Mouse (Mus musculus): ENCODE measurements at regions not wholly inside any gene's neighbourhood (a gene's known extent, or its start where the extent isn't known, plus 50 kb on each side); places are given as distances from the start of the nearest gene placed in this dataset.

DNA sequence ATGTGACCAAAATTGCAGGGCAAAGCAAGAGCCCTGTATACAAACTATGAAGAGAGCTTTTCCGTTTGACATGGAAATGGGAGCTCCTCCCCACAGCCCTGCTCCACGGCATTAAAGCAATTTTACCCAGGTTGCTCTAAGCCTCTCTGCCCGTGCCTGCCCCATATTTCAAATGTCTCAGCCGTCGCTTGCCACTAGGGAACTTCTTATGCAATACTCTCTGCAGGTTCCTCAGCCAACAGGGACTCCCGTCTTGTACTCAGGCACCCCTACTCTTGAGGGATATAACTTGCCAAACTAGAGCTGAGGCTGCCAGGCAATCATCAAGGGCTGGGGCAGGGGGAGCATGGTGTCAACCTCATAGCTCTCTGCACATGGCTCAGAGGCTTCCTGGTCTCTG, 145.1 kb downstream of the Cdh26 start:
- Histone ChIP-seq H3K27me3 (ENCODE audit: control insufficient read depth, insufficient read depth, low read length) (no peaks in the 10 kb centered on the region), H3K36me3 (ENCODE audit: control insufficient read depth, insufficient read depth, low read length) (no peaks in the 10 kb centered on the region), H3K4me3 (ENCODE audit: control insufficient read depth, low read depth, low read length) (no peak overlapping the region), H3K4me1 (ENCODE audit: control insufficient read depth, insufficient read depth, low read length) (no peaks in the 10 kb centered on the region), H3K27ac (ENCODE audit: control insufficient read depth, insufficient read depth, low read depth, low read length) (no peak overlapping the region)
- TF ChIP-seq CTCF (IDR thresholded peaks at IDR 0.05; ENCODE audit: control insufficient read depth, insufficient read depth, insufficient replicate concordance, low read depth, low read length) (no peak), POLR2A (IDR thresholded peaks at IDR 0.05; ENCODE audit: control insufficient read depth, low read depth, low read length) (no peak)

DNA sequence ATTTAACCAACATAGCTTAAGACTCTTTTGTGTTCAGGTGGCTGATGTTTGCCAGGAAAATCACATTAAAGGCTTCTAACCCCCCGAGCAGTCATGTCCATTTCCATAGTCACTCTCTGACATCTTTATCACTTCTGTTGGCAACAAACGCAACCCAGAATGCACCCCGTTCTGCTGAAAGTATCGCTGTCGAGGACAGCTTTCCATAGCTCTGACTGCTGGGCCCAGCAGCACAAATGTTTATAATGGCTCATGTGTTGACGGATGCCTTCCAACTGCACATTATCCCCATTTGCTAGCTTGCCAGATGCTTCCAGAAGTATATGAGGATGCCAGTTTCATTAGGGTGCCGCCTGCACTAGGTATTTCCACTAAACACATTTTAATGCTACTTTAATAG, 145.7 kb downstream of the Cdh26 start:
- TF ChIP-seq CTCF (IDR thresholded peaks at IDR 0.05; ENCODE audit: control insufficient read depth, insufficient read depth, insufficient replicate concordance, low read depth, low read length) (no peak), POLR2A (IDR thresholded peaks at IDR 0.05; ENCODE audit: control insufficient read depth, low read depth, low read length) (no peak)
- Histone ChIP-seq H3K36me3 (ENCODE audit: control insufficient read depth, insufficient read depth, low read length) (no peaks in the 10 kb centered on the region), H3K27me3 (ENCODE audit: control insufficient read depth, insufficient read depth, low read length) (no peaks in the 10 kb centered on the region), H3K4me1 (ENCODE audit: control insufficient read depth, insufficient read depth, low read length) (no peaks in the 10 kb centered on the region), H3K27ac (ENCODE audit: control insufficient read depth, insufficient read depth, low read depth, low read length) (no peak overlapping the region), H3K4me3 (ENCODE audit: control insufficient read depth, low read depth, low read length) (no peak overlapping the region)

DNA sequence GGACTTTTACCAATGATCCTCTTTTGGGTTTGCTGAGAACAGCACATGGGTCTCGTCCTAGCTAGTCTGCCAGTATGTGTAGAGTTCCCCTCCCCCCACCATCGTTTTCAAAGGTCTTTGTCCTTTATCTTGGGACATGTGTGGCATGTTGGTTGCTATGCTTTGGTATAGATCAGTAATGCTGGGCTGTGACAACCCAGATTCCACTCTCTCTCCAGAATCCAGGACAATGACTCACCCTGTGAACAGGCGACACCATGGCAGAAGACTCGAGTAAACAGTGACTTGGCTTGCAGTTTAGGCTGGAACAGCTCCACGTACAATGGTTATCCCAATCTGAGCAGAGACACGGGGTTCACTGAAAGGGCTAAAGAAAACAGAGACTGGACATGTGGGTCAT, 149.2 kb downstream of the Cdh26 start:
- Histone ChIP-seq H3K4me1 (ENCODE audit: control insufficient read depth, insufficient read depth, low read length) (no peaks in the 10 kb centered on the region), H3K36me3 (ENCODE audit: control insufficient read depth, insufficient read depth, low read length) (no peaks in the 10 kb centered on the region), H3K27me3 (ENCODE audit: control insufficient read depth, insufficient read depth, low read length) (no peaks in the 10 kb centered on the region), H3K27ac (ENCODE audit: control insufficient read depth, insufficient read depth, low read depth, low read length) (no peak overlapping the region), H3K4me3 (ENCODE audit: control insufficient read depth, low read depth, low read length) (no peak overlapping the region)
- TF ChIP-seq CTCF (IDR thresholded peaks at IDR 0.05; ENCODE audit: control insufficient read depth, insufficient read depth, insufficient replicate concordance, low read depth, low read length) = no peak
- no peak for TF ChIP-seq POLR2A (IDR thresholded peaks at IDR 0.05; ENCODE audit: control insufficient read depth, low read depth, low read length)

DNA sequence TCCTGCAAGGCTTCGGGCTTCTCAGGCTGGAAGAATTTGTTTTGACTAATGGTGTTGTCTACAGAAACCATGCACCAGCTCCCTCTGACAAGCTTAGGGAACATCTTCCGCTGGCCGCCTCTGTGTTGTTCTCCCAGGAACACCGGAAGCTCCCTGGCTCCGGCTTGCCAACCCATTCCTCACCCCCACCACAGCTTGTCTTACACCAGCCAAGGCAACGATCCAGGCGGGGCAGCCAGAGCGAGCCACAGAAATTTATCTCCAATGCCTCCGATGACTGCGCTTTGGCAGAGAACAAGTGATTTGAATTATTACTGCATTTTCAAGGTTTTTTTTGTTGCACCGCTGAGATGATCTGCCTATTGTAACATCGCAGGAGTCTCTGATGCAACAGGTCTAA, 151.0 kb downstream of the Cdh26 start:
- no peaks in the 10 kb centered on the region for H3K36me3 ChIP-seq (ENCODE audit: control insufficient read depth, insufficient read depth, low read length)
- no peak overlapping the region for H3K27ac ChIP-seq (ENCODE audit: control insufficient read depth, insufficient read depth, low read depth, low read length)
- no peak for TF ChIP-seq CTCF (IDR thresholded peaks at IDR 0.05; ENCODE audit: control insufficient read depth, insufficient read depth, insufficient replicate concordance, low read depth, low read length)
- H3K4me3 ChIP-seq (ENCODE audit: control insufficient read depth, low read depth, low read length) = no peak overlapping the region
- no peaks in the 10 kb centered on the region for H3K4me1 ChIP-seq (ENCODE audit: control insufficient read depth, insufficient read depth, low read length)
- H3K27me3 ChIP-seq (ENCODE audit: control insufficient read depth, insufficient read depth, low read length) = no peaks in the 10 kb centered on the region

DNA sequence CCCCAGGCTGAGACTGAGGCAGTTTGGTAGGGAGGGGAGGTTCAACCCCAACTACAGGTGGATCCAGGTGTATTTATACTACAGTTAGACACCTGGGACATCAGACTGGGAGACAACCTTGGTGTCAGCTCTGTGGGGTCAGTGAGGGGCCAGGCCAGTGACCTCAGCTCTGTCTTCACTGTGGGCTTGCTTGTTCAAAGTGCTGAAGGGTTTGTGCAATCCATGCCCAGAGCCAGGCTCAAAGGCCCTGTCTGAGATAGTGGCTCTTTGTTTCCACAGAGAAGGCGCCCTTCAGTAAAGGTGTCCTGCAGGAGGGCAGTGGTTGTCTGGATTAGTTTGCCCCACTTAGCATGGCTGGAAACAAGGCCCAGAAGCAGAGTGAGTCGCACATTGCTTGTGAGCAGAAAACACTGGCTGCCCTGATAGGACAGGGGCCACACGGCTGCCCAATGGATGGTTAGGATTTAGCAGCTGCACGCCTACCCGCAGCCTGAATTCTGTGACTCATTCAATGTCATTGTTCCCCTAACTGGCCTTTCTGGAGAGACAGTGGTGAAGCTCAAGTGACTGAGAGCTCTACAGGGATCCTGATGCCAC, 154.7 kb downstream of the Cdh26 start:
- Histone ChIP-seq H3K4me3 (ENCODE audit: control insufficient read depth, low read depth, low read length) (no peak overlapping the region), H3K27ac (ENCODE audit: control insufficient read depth, insufficient read depth, low read depth, low read length) (no peak overlapping the region), H3K36me3 (ENCODE audit: control insufficient read depth, insufficient read depth, low read length) (no peaks in the 10 kb centered on the region), H3K27me3 (ENCODE audit: control insufficient read depth, insufficient read depth, low read length) (no peaks in the 10 kb centered on the region), H3K4me1 (ENCODE audit: control insufficient read depth, insufficient read depth, low read length) (no peaks in the 10 kb centered on the region)
- TF ChIP-seq CTCF (IDR thresholded peaks at IDR 0.05; ENCODE audit: control insufficient read depth, insufficient read depth, insufficient replicate concordance, low read depth, low read length) = no peak

DNA sequence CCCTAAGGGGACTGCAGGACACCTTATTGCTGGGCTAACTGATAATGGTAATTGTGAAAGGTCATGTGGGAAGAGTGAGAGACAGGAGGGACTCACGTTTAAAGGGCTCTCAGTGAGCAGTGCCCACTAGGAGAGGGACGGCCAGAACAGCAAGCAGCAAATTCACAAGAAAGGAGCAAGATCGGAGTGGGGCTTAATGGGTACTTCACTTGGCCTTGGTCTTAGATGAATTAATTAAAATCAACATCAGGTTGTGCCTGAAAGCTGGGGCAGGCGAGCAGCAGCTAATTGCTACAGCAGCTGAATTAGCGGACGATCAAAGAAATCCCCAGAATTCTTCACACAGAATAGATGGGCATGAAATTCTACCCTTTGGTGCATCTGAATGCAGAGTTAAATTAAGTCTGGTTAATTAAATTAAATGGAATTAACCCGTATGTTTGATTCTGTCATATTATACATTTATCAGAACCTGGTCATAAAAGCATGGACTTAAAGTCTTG, 156.9 kb downstream of the Cdh26 start:
- Histone ChIP-seq H3K4me1 (ENCODE audit: control insufficient read depth, insufficient read depth, low read length) (no peaks in the 10 kb centered on the region), H3K4me3 (ENCODE audit: control insufficient read depth, low read depth, low read length) (no peak overlapping the region), H3K36me3 (ENCODE audit: control insufficient read depth, insufficient read depth, low read length) (no peaks in the 10 kb centered on the region), H3K27me3 (ENCODE audit: control insufficient read depth, insufficient read depth, low read length) (no peaks in the 10 kb centered on the region), H3K27ac (ENCODE audit: control insufficient read depth, insufficient read depth, low read depth, low read length) (no peak overlapping the region)
- TF ChIP-seq CTCF (IDR thresholded peaks at IDR 0.05; ENCODE audit: control insufficient read depth, insufficient read depth, insufficient replicate concordance, low read depth, low read length) (no peak), POLR2A (IDR thresholded peaks at IDR 0.05; ENCODE audit: control insufficient read depth, low read depth, low read length) (no peak)

DNA sequence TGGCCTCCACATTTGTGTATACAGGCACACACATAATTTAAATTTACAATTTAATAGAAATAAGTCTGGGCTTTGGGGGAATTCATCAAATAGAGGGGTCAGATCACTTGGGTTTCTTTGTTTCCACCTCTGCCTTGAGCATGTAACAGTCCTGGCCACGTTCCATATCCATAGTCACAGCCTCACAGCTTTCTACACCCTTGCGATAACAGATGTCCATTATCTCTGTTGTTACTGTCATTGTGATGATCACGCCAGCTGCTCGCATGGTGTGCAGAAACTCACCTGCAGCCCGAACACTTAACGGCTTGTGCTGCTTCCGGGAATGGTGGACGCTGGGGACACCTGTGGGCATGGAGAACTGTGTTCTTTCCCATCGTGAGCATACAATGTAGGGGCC, 163.4 kb downstream of the Cdh26 start:
- no peak for TF ChIP-seq CTCF (IDR thresholded peaks at IDR 0.05; ENCODE audit: control insufficient read depth, insufficient read depth, insufficient replicate concordance, low read depth, low read length)
- no peak for TF ChIP-seq POLR2A (IDR thresholded peaks at IDR 0.05; ENCODE audit: control insufficient read depth, low read depth, low read length)
- H3K27me3 ChIP-seq (ENCODE audit: control insufficient read depth, insufficient read depth, low read length) = no peaks in the 10 kb centered on the region
- H3K27ac ChIP-seq (ENCODE audit: control insufficient read depth, insufficient read depth, low read depth, low read length) = no peak overlapping the region
- no peaks in the 10 kb centered on the region; the same call in 1 of the 2 replicates for H3K4me1 ChIP-seq (ENCODE audit: control insufficient read depth, insufficient read depth, low read length)
- no peaks in the 10 kb centered on the region for H3K36me3 ChIP-seq (ENCODE audit: control insufficient read depth, insufficient read depth, low read length)
- no peak overlapping the region for H3K4me3 ChIP-seq (ENCODE audit: control insufficient read depth, low read depth, low read length)

DNA sequence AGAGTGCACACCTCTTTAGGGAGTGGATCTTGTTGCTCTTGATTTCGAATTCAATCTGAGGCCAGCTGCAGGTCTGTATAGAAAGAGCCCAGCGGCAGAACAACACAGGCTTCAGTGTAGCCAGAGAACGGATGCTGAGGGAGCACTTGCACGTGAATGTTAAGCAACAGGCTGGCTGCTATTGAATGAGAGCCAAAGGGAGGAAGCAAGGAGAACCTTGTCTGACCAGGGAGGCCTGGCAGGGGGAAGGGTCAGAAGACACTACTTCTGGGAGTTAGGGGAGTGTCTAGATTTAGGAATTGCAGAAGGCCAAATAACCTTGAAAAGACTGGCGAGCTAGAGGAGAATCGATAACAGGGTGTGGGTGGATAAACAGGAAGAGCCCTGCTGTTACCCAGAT, 163.8 kb downstream of the Cdh26 start:
- Histone ChIP-seq H3K27ac (ENCODE audit: control insufficient read depth, insufficient read depth, low read depth, low read length) (no peak overlapping the region), H3K27me3 (ENCODE audit: control insufficient read depth, insufficient read depth, low read length) (no peaks in the 10 kb centered on the region), H3K4me1 (ENCODE audit: control insufficient read depth, insufficient read depth, low read length) (no peaks in the 10 kb centered on the region; the same call in 1 of the 2 replicates), H3K4me3 (ENCODE audit: control insufficient read depth, low read depth, low read length) (no peak overlapping the region), H3K36me3 (ENCODE audit: control insufficient read depth, insufficient read depth, low read length) (no peaks in the 10 kb centered on the region)
- TF ChIP-seq CTCF (IDR thresholded peaks at IDR 0.05; ENCODE audit: control insufficient read depth, insufficient read depth, insufficient replicate concordance, low read depth, low read length) (no peak), POLR2A (IDR thresholded peaks at IDR 0.05; ENCODE audit: control insufficient read depth, low read depth, low read length) (no peak)
